Mouse (Mus musculus): Measurements from ENCODE around the gene Zfp526.

DNA sequence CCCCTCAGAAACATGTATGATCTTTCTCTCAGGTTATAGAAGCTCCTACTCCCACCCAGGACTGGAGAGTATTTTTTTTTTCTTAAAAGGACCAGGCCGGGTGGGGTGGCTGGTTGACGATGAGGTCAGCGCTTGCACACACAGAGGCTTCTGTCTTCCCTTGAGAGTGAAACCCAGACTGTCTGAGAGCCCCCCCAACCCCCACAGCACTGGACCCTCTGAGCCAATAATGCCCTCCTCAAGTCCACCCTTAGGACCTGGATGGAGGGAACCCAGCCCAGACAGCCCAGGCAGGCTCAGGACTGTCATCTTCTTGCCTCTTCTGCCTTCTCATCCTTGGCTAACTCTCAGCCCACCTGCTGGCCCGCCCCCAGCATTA is 25.5 kb downstream of the Zfp526 start:
- TF ChIP-seq EP300 (IDR thresholded peaks at IDR 0.05; ENCODE audit: insufficient read depth, low read depth, low read length) (no peak), CTCF (IDR thresholded peaks at IDR 0.05; ENCODE audit: low read depth, low read length) (no peak), POLR2A (IDR thresholded peaks at IDR 0.05; ENCODE audit: insufficient read depth, low read length) (no peak)

Measured in ES-Bruce4 (cell line).